Mouse (Mus musculus) heart, adult 2 months (tissue): ENCODE data around the gene Taf11. TPM values are rescaled to one million over a fixed set of nuclear protein-coding genes. Genes with fewer than 3 reads are reported as not detected.

Experiments used
- DNase-seq, 2 experiments: peaks; one replicate each; pipeline ENCODE4 v3.0.0; 2021
- H3K27ac ChIP-seq: fragments of 200-600 bp; 2 replicates; pipeline ENCODE4 v1.8.1; 2022
- H3K27me3 ChIP-seq: fragments of 200-500 bp; 2 replicates; pipeline ENCODE4 v1.6.1; 2012; ENCODE audit warnings: mild to moderate bottlenecking, low read length, inconsistent platforms, mixed read lengths; ENCODE audit not compliant: control insufficient read depth, insufficient read depth
- H3K36me3 ChIP-seq: fragments of 200-500 bp; 2 replicates; pipeline ENCODE4 v1.6.1; 2012; ENCODE audit warnings: low read length, inconsistent platforms; ENCODE audit not compliant: control insufficient read depth, insufficient read depth
- H3K4me1 ChIP-seq: fragments of 200-500 bp; 2 replicates; pipeline ENCODE4 v1.6.1; 2011; ENCODE audit warnings: low read length; ENCODE audit not compliant: control insufficient read depth, insufficient read depth
- H3K4me3 ChIP-seq: fragments of 200-600 bp; 2 replicates; pipeline ENCODE4 v1.8.1; 2022
- H3K79me2 ChIP-seq: fragments of 200-500 bp; replicated peaks from 2 replicates; pipeline ENCODE4 v1.6.1; 2012; ENCODE audit warnings: mild to moderate bottlenecking, inconsistent platforms, low read length, moderate library complexity, mixed read lengths; ENCODE audit not compliant: control insufficient read depth, insufficient read depth
- H3K9ac ChIP-seq: fragments of 200-500 bp; 2 replicates; pipeline ENCODE4 v1.6.1; 2012; ENCODE audit warnings: low read depth, mild to moderate bottlenecking, control low read depth, inconsistent platforms, low read length, mixed read lengths
- CTCF ChIP-seq: fragments of 200-600 bp; IDR thresholded peaks from 2 replicates; pipeline ENCODE4 v1.8.1; 2022; ENCODE audit warnings: antibody characterized with exemption, mild to moderate bottlenecking, moderate library complexity
- EP300 ChIP-seq: fragments of 200-500 bp; IDR thresholded peaks from 2 replicates; pipeline ENCODE4 v1.6.1; 2011; ENCODE audit warnings: low read depth, low read length, control low read depth; ENCODE audit not compliant: insufficient read depth
- POLR2A ChIP-seq: fragments of 200-500 bp; IDR thresholded peaks from 2 replicates; pipeline ENCODE4 v1.6.1; 2011; ENCODE audit warnings: mild to moderate bottlenecking, low read depth, low read length, control low read depth; ENCODE audit not compliant: insufficient read depth
- WGBS: fragments of 180-500 bp; shearing (Covaris S2); methylation state at CpG from one replicate; pipeline ENCODE4 v1.1.7; 2018; 5-methylcytosine and 5-hydroxymethylcytosine counted together
- intact Hi-C: fragments of 180-260 bp; cut with DNase I; formaldehyde crosslinking; loops from one replicate; pipeline ENCODE4 v1.15.1; 2025
- polyA plus RNA-seq: library from polyadenylated mRNA; depleted of rRNA; stranded (reverse); fragments of >200 nt; gene quantifications from 2 replicates; pipeline ENCODE4 v1.2.3, GENCODE M21; 2012
- total RNA-seq, 2 experiments: library from RNA; stranded (reverse); gene quantifications; 2 replicates each; pipeline ENCODE4 v1.2.3; 2021

Gene Taf11
- total and polyA plus RNA-seq, 3 experiments = 12.5 to 21.6 (median 21.5) TPM

- no peaks in the 10 kb centered on the region for H3K36me3 ChIP-seq
- no peak overlapping the region for H3K9ac ChIP-seq
- WGBS = 85% methylated on average over 8 of the region's 8 CpGs
- H3K79me2 ChIP-seq = peaks cover 9% of the 10 kb centered on the region
- no peak overlapping the region for H3K4me3 ChIP-seq
- H3K27ac ChIP-seq = no peak overlapping the region; the same call in 1 of the 2 replicates
- no peak for TF ChIP-seq POLR2A
- no peak for TF ChIP-seq EP300
- TF ChIP-seq CTCF = no peak
- H3K4me1 ChIP-seq = peaks cover 14% of the 10 kb centered on the region
- DNase-seq = no peak
- intact Hi-C loops = no loop called here
- H3K27me3 ChIP-seq = no peaks in the 10 kb centered on the region
Observed at GRCm38 (mm10) chr17:27946371-27946770, 36.7 kb upstream of the Taf11 start.

- Histone ChIP-seq H3K36me3 (no peaks in the 10 kb centered on the region), H3K4me3 (no peak overlapping the region), H3K79me2 (peaks cover 9% of the 10 kb centered on the region), H3K4me1 (peaks cover 17% of the 10 kb centered on the region), H3K9ac (no peak overlapping the region), H3K27me3 (no peaks in the 10 kb centered on the region), H3K27ac (peak overlapping the region; percentile 12; the same call in 1 of the 2 replicates)
- intact Hi-C loops = no loop called here
- peak in 1 of 2 experiments; percentile 51 for DNase-seq
- TF ChIP-seq POLR2A (no peak), EP300 (no peak), CTCF (no peak)
- 46% methylated on average over 6 of the region's 6 CpGs for WGBS
Observed at GRCm38 (mm10) chr17:27945546-27946216, 36.0 kb upstream of the Taf11 start.

GRCm38 (mm10) chr17:27942131-27942530, 32.5 kb upstream of the Taf11 start:
- Histone ChIP-seq H3K36me3 (no peaks in the 10 kb centered on the region; the same call in 1 of the 2 replicates), H3K9ac (no peak overlapping the region), H3K27me3 (no peaks in the 10 kb centered on the region), H3K27ac (no peak overlapping the region), H3K4me3 (no peak overlapping the region), H3K79me2 (peaks cover 1% of the 10 kb centered on the region; the same call in 1 of the 2 replicates), H3K4me1 (peaks cover 39% of the 10 kb centered on the region)
- intact Hi-C loops = no loop called here
- DNase-seq = no peak
- no peak for TF ChIP-seq POLR2A
- WGBS = 96% methylated on average over 4 of the region's 4 CpGs

DNA sequence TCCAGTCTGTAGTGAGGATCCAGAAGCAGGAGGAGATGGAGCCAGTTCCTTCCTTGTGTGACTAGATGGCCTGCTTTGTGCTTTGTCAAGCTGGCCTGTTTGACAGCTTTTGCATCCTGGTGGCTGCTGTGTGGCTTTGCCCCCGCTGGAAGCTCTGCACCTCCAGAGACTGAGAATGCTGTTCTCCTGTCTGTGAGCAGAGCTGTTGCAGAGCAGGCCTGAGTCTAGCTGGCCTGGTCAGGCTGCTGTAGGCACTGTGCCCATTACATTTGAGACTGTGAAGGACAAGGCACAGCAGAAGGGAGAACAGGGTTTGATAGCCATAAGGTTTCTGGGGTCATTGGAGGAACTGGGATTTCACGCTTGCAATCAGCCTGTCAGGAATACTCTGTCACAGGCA, 32.1 kb upstream of the Taf11 start:
- Histone ChIP-seq H3K27me3 (no peaks in the 10 kb centered on the region), H3K27ac (no peak overlapping the region), H3K4me1 (peaks cover 40% of the 10 kb centered on the region), H3K9ac (no peak overlapping the region), H3K36me3 (no peaks in the 10 kb centered on the region; the same call in 1 of the 2 replicates), H3K79me2 (peaks cover 1% of the 10 kb centered on the region; the same call in 1 of the 2 replicates), H3K4me3 (no peak overlapping the region)
- intact Hi-C loops = loop anchor here (2.0 kb wide), 2 partner anchors 15 to 25 kb away; no protein-coding TSS in a partner anchor
- DNase-seq = no peak
- no peak for TF ChIP-seq EP300
- no peak for TF ChIP-seq CTCF
- no peak for TF ChIP-seq POLR2A
- WGBS = 72% methylated on average over 2 of the region's 2 CpGs

DNA sequence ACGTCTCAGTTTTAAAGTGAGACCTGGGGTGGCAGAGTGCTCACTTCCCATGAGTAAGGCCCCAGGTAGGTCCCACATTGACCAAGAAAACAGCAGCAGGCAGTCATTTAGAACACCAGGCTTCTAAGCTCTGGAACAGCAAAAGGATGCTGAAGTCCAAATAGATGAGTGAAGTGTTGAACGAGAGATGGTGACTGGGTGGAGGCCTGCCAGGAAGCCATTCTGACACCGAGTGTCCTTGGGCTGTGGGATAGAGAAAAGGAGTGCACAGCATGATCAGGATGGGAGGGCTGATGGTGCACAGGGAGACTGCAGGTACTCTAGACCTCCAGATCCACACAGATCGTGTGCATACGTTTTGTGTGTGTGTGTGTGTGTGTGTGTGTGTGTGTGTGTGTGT, 31.5 kb upstream of the Taf11 start:
- intact Hi-C loops = loop anchor here (2.0 kb wide), 2 partner anchors 16 to 26 kb away; no protein-coding TSS in a partner anchor
- Histone ChIP-seq H3K4me1 (peaks cover 38% of the 10 kb centered on the region), H3K4me3 (no peak overlapping the region), H3K79me2 (peaks cover 1% of the 10 kb centered on the region; the same call in 1 of the 2 replicates), H3K27me3 (no peaks in the 10 kb centered on the region), H3K27ac (peak overlapping the region; percentile 58; the same call in 1 of the 2 replicates), H3K36me3 (no peaks in the 10 kb centered on the region; the same call in 1 of the 2 replicates), H3K9ac (no peak overlapping the region)
- no peak for TF ChIP-seq POLR2A
- TF ChIP-seq CTCF = no peak
- no peak for TF ChIP-seq EP300
- 62% methylated on average over 5 of the region's 5 CpGs for WGBS
- no peak for DNase-seq

GRCm38 (mm10) chr17:27940352-27940751, 30.7 kb upstream of the Taf11 start:
- WGBS = 58% methylated on average over 4 of the region's 4 CpGs
- H3K9ac ChIP-seq = no peak overlapping the region
- no peaks in the 10 kb centered on the region; the same call in 1 of the 2 replicates for H3K36me3 ChIP-seq
- TF ChIP-seq POLR2A (no peak), CTCF (no peak), EP300 (no peak)
- intact Hi-C loops = loop anchor here (2.0 kb wide), 2 partner anchors 16 to 26 kb away; no protein-coding TSS in a partner anchor
- no peaks in the 10 kb centered on the region for H3K27me3 ChIP-seq
- peak in 1 of 2 experiments; percentile 35 for DNase-seq
- H3K79me2 ChIP-seq = peaks cover 4% of the 10 kb centered on the region
- H3K4me1 ChIP-seq = peaks cover 32% of the 10 kb centered on the region
- H3K27ac ChIP-seq = peak overlapping the region; percentile 58
- no peak overlapping the region for H3K4me3 ChIP-seq
